Mouse (Mus musculus): Measurements from ENCODE around the gene Col9a2. TPM values are rescaled to one million over a fixed set of nuclear protein-coding genes. Genes with fewer than 3 reads are reported as not detected.
A peak's percentile ranks its signal among the peaks of the same experiment; 100 is the strongest.

Gene Col9a2
- polyA plus RNA-seq (2015; fragmentation: Nextera tagmentation; extraction: Ambion mirVana): 13.1 and 16.7 TPM in 2 replicates

DNA sequence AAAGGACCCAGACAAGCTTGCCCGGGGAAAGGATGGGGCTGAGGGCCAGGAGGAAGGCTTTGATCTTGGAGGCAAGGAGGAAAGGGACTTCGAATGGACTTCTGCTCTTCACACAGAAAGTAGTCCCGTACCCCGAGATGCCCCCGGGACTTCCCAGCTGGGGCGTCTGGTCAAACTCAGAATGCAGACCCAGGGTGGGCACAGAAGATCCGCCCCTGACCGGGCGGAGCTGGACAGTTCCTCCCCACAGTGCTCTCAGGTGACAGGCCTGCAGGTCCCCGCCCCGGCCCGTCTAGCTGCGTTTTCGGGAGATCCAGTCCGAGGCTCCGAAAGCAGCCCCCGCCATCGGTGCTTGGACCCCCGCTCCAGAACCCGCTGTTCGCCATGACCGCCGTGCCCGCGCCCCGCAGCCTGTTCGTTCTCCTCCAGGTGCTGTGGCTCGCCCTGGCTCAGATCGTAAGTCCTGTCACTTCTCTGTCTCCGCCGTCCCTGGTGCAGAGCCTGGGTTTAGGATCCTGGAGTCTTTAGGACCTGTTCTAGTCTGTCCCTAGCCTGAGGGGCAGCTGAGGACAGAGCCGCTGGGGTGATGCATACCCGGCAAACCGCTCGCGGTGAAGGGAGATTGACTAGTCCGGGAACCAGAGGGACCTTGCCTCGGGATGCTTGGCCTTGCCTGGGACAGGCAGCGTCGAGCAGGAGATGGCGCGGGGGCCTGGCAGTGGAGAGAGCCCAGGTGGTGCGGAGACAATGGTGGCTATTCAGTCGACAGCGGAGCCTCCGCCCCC, at the start of gene Col9a2:
Gene Col9a2 (plus strand): TSS at position 55 of the 785 bp plus-strand sequence.
- 0 out of 2 replicates have a peak, but pooled peaks cover 3% of the 10 kb centered on the region for H3K27me3 ChIP-seq (ENCODE audit: control insufficient read depth, insufficient read depth, low read depth, low read length)
- no peak within 1 kb of the TSS for H3K27ac ChIP-seq (ENCODE audit: low read length)
- peak; percentile 26 for ATAC-seq
- peak within 1 kb of the TSS; percentile 68 for H3K9ac ChIP-seq (ENCODE audit: low read depth, low read length)
- no peaks in the 10 kb centered on the region for H3K9me3 ChIP-seq (replicated peaks; ENCODE audit: control insufficient read depth, low read length, poor library complexity, severe bottlenecking)
- H3K4me2 ChIP-seq (ENCODE audit: low read length): peak within 1 kb of the TSS; percentile 72
- no peaks in the 10 kb centered on the region for H3K36me3 ChIP-seq (ENCODE audit: control insufficient read depth, insufficient read depth, low read length)
- H3K4me3 ChIP-seq (ENCODE audit: low read depth, low read length): peak within 1 kb of the TSS; percentile 47
- WGBS: 2% methylated on average over 46 of the region's 46 CpGs
- peaks cover 2% of the 10 kb centered on the region; the same call in 1 of the 2 replicates for H3K4me1 ChIP-seq (ENCODE audit: control insufficient read depth, insufficient read depth, low read length)

DNA sequence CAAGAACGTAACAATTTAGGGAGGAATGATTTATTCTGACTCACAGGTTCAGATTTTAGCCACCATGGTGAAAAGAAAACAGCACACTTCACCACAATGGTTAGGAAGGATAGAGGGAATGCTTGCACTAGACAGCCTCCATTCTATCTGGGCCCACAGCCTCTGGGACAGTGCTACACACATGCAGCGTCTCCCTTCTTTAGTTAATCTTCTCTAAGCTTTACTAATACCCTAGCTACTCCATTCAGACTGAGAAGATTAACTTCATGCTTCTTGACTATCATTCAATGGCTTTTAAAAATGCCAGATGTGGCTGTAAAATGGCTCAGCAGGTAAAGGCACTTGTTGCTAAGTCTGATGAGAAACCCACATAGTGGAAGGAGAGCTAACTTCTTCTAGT, 46.9 kb upstream of the Col9a2 start:
- peaks cover 4% of the 10 kb centered on the region for H3K4me1 ChIP-seq (ENCODE audit: control insufficient read depth, insufficient read depth, low read length)
- no peak overlapping the region for H3K9ac ChIP-seq (ENCODE audit: low read depth, low read length)
- no peak for ATAC-seq
- H3K27me3 ChIP-seq (ENCODE audit: control insufficient read depth, insufficient read depth, low read depth, low read length): no peaks in the 10 kb centered on the region
- WGBS: 20% methylated on average over 2 of the region's 2 CpGs
- no peak overlapping the region for H3K27ac ChIP-seq (ENCODE audit: low read length)
- no peak overlapping the region for H3K4me2 ChIP-seq (ENCODE audit: low read length)
- H3K4me3 ChIP-seq (ENCODE audit: low read depth, low read length): no peak overlapping the region
- H3K9me3 ChIP-seq (replicated peaks; ENCODE audit: control insufficient read depth, low read length, poor library complexity, severe bottlenecking): no peaks in the 10 kb centered on the region
- no peaks in the 10 kb centered on the region for H3K36me3 ChIP-seq (ENCODE audit: control insufficient read depth, insufficient read depth, low read length)

- no peak overlapping the region for H3K4me3 ChIP-seq (ENCODE audit: low read depth, low read length)
- no peak overlapping the region for H3K9ac ChIP-seq (ENCODE audit: low read depth, low read length)
- no peak overlapping the region for H3K27ac ChIP-seq (ENCODE audit: low read length)
- H3K27me3 ChIP-seq (ENCODE audit: control insufficient read depth, insufficient read depth, low read depth, low read length): no peaks in the 10 kb centered on the region
- 89% methylated on average over 1 of the region's 1 CpGs for WGBS
- H3K4me1 ChIP-seq (ENCODE audit: control insufficient read depth, insufficient read depth, low read length): peaks cover 4% of the 10 kb centered on the region
- H3K9me3 ChIP-seq (replicated peaks; ENCODE audit: control insufficient read depth, low read length, poor library complexity, severe bottlenecking): no peaks in the 10 kb centered on the region
- no peak for ATAC-seq
- no peak overlapping the region for H3K4me2 ChIP-seq (ENCODE audit: low read length)
- no peaks in the 10 kb centered on the region for H3K36me3 ChIP-seq (ENCODE audit: control insufficient read depth, insufficient read depth, low read length)
These were observed 46.2 kb upstream of the Col9a2 start for GRCm38 (mm10) chr4:120993025-120993424.

DNA sequence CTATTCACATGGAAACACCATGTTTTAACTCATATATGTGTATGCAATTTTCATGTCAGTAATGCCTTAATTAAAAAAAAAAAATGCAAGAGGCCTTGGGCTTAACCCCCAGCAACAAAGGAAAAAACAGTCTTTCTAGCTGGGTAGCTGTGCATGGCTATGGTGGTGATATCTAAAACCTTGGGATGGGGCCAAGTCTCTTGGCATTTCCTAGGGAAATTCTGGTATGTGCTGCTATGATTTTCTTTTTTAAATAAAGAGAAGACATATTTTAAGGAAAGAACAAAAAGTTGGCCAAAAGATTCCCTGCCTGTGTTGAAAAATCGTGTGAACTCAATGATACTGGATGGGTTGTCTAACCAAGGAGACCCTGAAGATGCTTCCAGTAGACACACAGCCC, 43.3 kb upstream of the Col9a2 start:
- H3K4me2 ChIP-seq (ENCODE audit: low read length): no peak overlapping the region
- H3K9ac ChIP-seq (ENCODE audit: low read depth, low read length): no peak overlapping the region
- no peak for ATAC-seq
- no peaks in the 10 kb centered on the region for H3K36me3 ChIP-seq (ENCODE audit: control insufficient read depth, insufficient read depth, low read length)
- no peaks in the 10 kb centered on the region for H3K9me3 ChIP-seq (replicated peaks; ENCODE audit: control insufficient read depth, low read length, poor library complexity, severe bottlenecking)
- H3K27ac ChIP-seq (ENCODE audit: low read length): no peak overlapping the region
- WGBS: 75% methylated on average over 1 of the region's 1 CpGs
- H3K4me3 ChIP-seq (ENCODE audit: low read depth, low read length): no peak overlapping the region
- H3K27me3 ChIP-seq (ENCODE audit: control insufficient read depth, insufficient read depth, low read depth, low read length): no peaks in the 10 kb centered on the region
- H3K4me1 ChIP-seq (ENCODE audit: control insufficient read depth, insufficient read depth, low read length): peaks cover 4% of the 10 kb centered on the region

- Histone ChIP-seq H3K4me1 (ENCODE audit: control insufficient read depth, insufficient read depth, low read length) (peaks cover 25% of the 10 kb centered on the region), H3K4me2 (ENCODE audit: low read length) (no peak overlapping the region), H3K9me3 (replicated peaks; ENCODE audit: control insufficient read depth, low read length, poor library complexity, severe bottlenecking) (no peaks in the 10 kb centered on the region), H3K27ac (ENCODE audit: low read length) (no peak overlapping the region), H3K4me3 (ENCODE audit: low read depth, low read length) (no peak overlapping the region), H3K9ac (ENCODE audit: low read depth, low read length) (no peak overlapping the region), H3K36me3 (ENCODE audit: control insufficient read depth, insufficient read depth, low read length) (no peaks in the 10 kb centered on the region), H3K27me3 (ENCODE audit: control insufficient read depth, insufficient read depth, low read depth, low read length) (no peaks in the 10 kb centered on the region)
- ATAC-seq: no peak
- 94% methylated on average over 2 of the region's 2 CpGs for WGBS
These were observed 38.1 kb upstream of the Col9a2 start for GRCm38 (mm10) chr4:121001042-121001441.

GRCm38 (mm10) chr4:121001659-121002058, 37.5 kb upstream of the Col9a2 start:
- 86% methylated on average over 1 of the region's 1 CpGs for WGBS
- H3K27ac ChIP-seq (ENCODE audit: low read length): peak overlapping the region; percentile 83

DNA sequence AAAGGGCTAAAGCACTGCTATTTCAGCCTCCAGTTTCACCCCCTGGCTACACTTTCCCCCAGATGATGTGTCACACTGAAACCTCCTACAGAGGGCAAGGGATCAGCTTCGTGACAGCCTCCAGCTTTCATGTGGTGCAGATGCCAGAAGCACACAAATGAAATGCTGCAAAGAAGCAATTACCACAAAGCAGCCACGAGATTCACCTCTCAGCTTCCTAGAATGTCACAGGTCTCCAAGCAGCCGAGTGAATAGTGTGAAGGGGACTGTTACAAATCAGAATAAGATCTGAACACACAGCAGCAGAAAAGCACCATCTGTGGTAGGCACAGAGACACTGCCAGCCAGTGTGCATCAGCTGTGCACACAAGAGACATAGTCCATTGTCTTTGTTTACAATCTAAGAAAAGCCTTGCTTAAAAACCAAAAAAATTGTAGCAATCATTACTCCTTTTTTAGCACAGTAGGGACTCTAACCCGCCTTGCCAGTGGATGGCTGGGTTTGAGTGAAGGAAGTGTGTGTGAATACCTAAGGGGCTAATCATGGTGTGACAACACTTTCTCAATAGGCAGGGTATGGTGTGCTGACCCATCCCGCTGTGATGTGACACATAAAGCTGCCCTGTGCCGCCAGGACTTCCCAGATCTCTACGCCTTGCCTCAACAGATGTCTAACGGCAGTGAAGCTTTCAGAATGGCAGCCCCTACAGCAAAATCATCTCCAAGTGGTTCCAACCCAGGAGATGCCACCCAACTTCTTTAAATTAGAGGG, 36.6 kb upstream of the Col9a2 start:
- Histone ChIP-seq H3K4me1 (ENCODE audit: control insufficient read depth, insufficient read depth, low read length) (peaks cover 25% of the 10 kb centered on the region), H3K27me3 (ENCODE audit: control insufficient read depth, insufficient read depth, low read depth, low read length) (no peaks in the 10 kb centered on the region), H3K9me3 (replicated peaks; ENCODE audit: control insufficient read depth, low read length, poor library complexity, severe bottlenecking) (no peaks in the 10 kb centered on the region), H3K27ac (ENCODE audit: low read length) (peak overlapping the region; percentile 83), H3K9ac (ENCODE audit: low read depth, low read length) (peak overlapping the region; percentile 32; the same call in 1 of the 2 replicates), H3K36me3 (ENCODE audit: control insufficient read depth, insufficient read depth, low read length) (no peaks in the 10 kb centered on the region), H3K4me2 (ENCODE audit: low read length) (peak overlapping the region; percentile 36), H3K4me3 (ENCODE audit: low read depth, low read length) (no peak overlapping the region)
- 6% methylated on average over 8 of the region's 8 CpGs for WGBS
- ATAC-seq: peak; percentile 61

More at GRCm38 (mm10) chr4:121001659-121002058, 37.5 kb upstream of the Col9a2 start:
- no peaks in the 10 kb centered on the region for H3K27me3 ChIP-seq (ENCODE audit: control insufficient read depth, insufficient read depth, low read depth, low read length)
- H3K9ac ChIP-seq (ENCODE audit: low read depth, low read length): no peak overlapping the region
- no peaks in the 10 kb centered on the region for H3K36me3 ChIP-seq (ENCODE audit: control insufficient read depth, insufficient read depth, low read length)
- H3K9me3 ChIP-seq (replicated peaks; ENCODE audit: control insufficient read depth, low read length, poor library complexity, severe bottlenecking): no peaks in the 10 kb centered on the region
- no peak overlapping the region for H3K4me2 ChIP-seq (ENCODE audit: low read length)
- H3K4me1 ChIP-seq (ENCODE audit: control insufficient read depth, insufficient read depth, low read length): peaks cover 25% of the 10 kb centered on the region
- no peak overlapping the region for H3K4me3 ChIP-seq (ENCODE audit: low read depth, low read length)
- no peak for ATAC-seq

DNA sequence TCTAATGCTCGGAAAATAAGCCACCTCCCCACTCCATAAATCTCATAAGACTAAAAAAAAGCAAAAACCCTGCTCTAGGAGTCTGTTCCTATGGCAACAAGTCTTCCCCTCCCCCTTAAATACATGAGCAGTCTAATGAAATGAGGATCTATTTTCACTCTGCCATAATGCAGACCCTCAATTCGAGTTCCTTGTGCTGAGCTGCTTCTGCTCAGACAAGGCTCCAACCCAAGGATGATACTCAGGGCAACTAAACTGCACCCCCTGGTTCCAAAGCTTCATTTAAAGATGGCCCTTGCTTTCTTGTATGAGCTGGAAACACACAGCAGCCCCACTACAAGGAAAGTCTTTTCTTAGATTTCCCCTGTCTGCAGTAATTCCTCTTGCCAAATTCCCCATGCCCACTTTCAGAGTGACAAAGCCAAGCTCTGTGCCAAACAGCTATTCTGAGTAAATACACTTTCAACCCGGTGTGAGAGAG, 35.5 kb upstream of the Col9a2 start:
- Histone ChIP-seq H3K27ac (ENCODE audit: low read length) (peak overlapping the region; percentile 85), H3K4me3 (ENCODE audit: low read depth, low read length) (no peak overlapping the region), H3K36me3 (ENCODE audit: control insufficient read depth, insufficient read depth, low read length) (no peaks in the 10 kb centered on the region), H3K4me2 (ENCODE audit: low read length) (peak overlapping the region; percentile 33), H3K9ac (ENCODE audit: low read depth, low read length) (no peak overlapping the region), H3K9me3 (replicated peaks; ENCODE audit: control insufficient read depth, low read length, poor library complexity, severe bottlenecking) (no peaks in the 10 kb centered on the region), H3K27me3 (ENCODE audit: control insufficient read depth, insufficient read depth, low read depth, low read length) (no peaks in the 10 kb centered on the region), H3K4me1 (ENCODE audit: control insufficient read depth, insufficient read depth, low read length) (peaks cover 25% of the 10 kb centered on the region)
- 9% methylated on average over 3 of the region's 3 CpGs for WGBS
- ATAC-seq: peak; percentile 77

- Histone ChIP-seq H3K27me3 (ENCODE audit: control insufficient read depth, insufficient read depth, low read depth, low read length) (no peaks in the 10 kb centered on the region), H3K9me3 (replicated peaks; ENCODE audit: control insufficient read depth, low read length, poor library complexity, severe bottlenecking) (no peaks in the 10 kb centered on the region), H3K4me1 (ENCODE audit: control insufficient read depth, insufficient read depth, low read length) (peaks cover 25% of the 10 kb centered on the region), H3K4me2 (ENCODE audit: low read length) (no peak overlapping the region), H3K27ac (ENCODE audit: low read length) (no peak overlapping the region; the same call in 1 of the 2 replicates), H3K9ac (ENCODE audit: low read depth, low read length) (no peak overlapping the region), H3K4me3 (ENCODE audit: low read depth, low read length) (no peak overlapping the region), H3K36me3 (ENCODE audit: control insufficient read depth, insufficient read depth, low read length) (no peaks in the 10 kb centered on the region)
- 88% methylated on average over 4 of the region's 4 CpGs for WGBS
- no peak for ATAC-seq
These were observed 34.5 kb upstream of the Col9a2 start for GRCm38 (mm10) chr4:121004679-121005078.

All from midbrain, embryonic 16.5 days (tissue).